Mouse (Mus musculus): ENCODE data around the gene Gm20594. TPM values are rescaled to one million over a fixed set of nuclear protein-coding genes. Genes with fewer than 3 reads are reported as not detected.

Gm20594 gene
- not detected in 2 replicates for polyA plus RNA-seq (2015; fragmentation: Nextera tagmentation; extraction: Ambion mirVana)

DNA sequence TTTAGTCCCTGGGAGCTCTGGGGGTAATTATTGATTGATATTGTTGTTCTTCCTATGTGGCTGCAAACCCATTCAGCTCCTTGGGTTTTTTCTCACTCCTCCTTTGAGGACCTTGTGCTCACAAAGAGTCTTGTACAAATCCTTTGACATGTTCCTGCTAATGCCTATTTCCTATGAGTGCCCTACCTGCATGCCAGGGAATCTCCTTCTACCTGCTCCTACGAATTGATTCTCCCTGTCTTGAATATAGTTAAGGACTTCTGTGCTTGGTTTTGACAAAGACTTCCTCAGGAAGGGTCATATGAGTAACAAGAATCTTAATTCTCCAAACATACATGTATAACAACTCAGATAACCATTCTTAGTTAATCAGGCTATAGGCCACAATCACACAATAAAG is at the start of gene Gm20594:
Gene Gm20594, plus strand, starts transcription at position 301 of the 400 bp plus-strand sequence.
- no peak within 1 kb of the TSS for H3K9ac ChIP-seq
- ATAC-seq (ENCODE audit: extremely low read depth, insufficient number of reproducible peaks, low FRiP score, low TSS enrichment) = no peak
- WGBS = 64% methylated on average over 1 of the region's 1 CpGs

DNA sequence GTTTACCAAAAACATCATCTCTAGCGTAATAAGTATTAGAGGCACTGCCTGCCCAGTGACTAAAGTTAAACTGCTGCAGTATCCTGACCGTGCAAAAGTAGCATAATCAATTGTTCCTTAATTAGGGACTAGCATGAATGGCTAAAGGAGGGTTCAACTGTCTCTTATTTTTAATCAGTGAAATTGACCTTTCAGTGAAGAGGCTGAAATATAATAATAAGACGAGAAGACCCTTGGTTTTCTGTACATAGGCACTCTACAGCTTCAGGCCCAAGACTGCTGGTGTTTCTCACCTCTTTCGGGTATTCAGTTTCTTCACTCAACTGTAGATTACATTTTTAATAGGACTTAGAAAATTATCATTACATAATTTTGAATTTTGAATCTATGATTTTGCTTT is 398 bp downstream of the Gm20594 start:
- 76% methylated on average over 4 of the region's 4 CpGs for WGBS
- no peak overlapping the region for H3K4me3 ChIP-seq
- no peak overlapping the region for H3K27ac ChIP-seq (replicated peaks)
- no peaks in the 10 kb centered on the region for H3K9me3 ChIP-seq
- no peaks in the 10 kb centered on the region for H3K27me3 ChIP-seq (replicated peaks)
- peak; percentile 79; the same call in 1 of the 2 replicates for ATAC-seq (ENCODE audit: extremely low read depth, insufficient number of reproducible peaks, low FRiP score, low TSS enrichment)
- no peak overlapping the region for H3K4me2 ChIP-seq
- no peak overlapping the region for H3K9ac ChIP-seq
- no peaks in the 10 kb centered on the region for H3K4me1 ChIP-seq
- H3K36me3 ChIP-seq = no peaks in the 10 kb centered on the region

More for the DNA sequence above, at the start of gene Gm20594:
- Histone ChIP-seq H3K27ac (replicated peaks) (no peak within 1 kb of the TSS), H3K4me2 (no peak within 1 kb of the TSS), H3K27me3 (replicated peaks) (no peaks in the 10 kb centered on the region), H3K36me3 (no peaks in the 10 kb centered on the region), H3K4me1 (no peaks in the 10 kb centered on the region), H3K9me3 (no peaks in the 10 kb centered on the region), H3K4me3 (no peak within 1 kb of the TSS)

DNA sequence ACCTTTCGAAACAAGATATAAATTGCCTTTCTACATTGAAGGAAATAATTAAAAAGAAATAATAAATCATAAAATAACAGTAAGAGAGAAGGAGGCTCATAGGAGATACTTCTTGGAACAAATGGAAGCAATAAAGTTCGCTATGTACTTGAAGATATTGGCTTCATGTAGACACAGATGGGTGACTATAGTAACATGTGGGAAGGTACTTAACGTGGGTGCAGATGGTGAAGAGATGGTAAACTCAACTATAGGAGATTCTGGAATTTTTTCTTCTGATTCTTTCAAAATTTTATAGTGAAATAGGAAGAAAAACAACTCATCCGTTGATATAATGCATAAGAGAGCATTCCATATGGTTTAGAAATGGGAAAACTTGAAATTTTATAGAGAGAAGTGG is 16.1 kb downstream of the Gm20594 start:
- Histone ChIP-seq H3K9me3 (peaks cover 4% of the 10 kb centered on the region; the same call in 1 of the 2 replicates), H3K9ac (no peak overlapping the region), H3K4me1 (no peaks in the 10 kb centered on the region), H3K27me3 (replicated peaks) (no peaks in the 10 kb centered on the region), H3K27ac (replicated peaks) (no peak overlapping the region), H3K4me2 (no peak overlapping the region), H3K36me3 (no peaks in the 10 kb centered on the region), H3K4me3 (no peak overlapping the region)
- ATAC-seq (ENCODE audit: extremely low read depth, insufficient number of reproducible peaks, low FRiP score, low TSS enrichment) = no peak
- 73% methylated on average over 4 of the region's 4 CpGs for WGBS

DNA sequence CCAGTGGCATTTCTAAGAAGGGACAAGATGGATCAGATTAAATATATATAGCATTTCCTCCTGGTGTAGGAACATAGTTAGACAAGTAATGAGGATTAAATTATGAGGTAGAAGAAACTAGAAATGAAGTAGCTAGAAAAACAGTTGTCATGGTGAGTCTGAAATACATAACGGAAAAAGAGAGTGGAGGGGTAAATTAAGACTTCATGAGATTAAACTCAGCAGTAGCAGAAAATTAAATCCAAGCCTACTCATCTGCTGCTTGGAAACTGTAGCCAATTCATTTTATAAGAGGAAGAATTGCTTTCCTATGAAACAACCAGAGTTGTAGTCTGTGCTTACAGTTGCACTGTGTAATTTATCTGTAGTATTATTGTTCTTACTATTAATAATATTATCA is 29.1 kb downstream of the Gm20594 start:
- Histone ChIP-seq H3K27me3 (replicated peaks) (no peaks in the 10 kb centered on the region), H3K9ac (no peak overlapping the region), H3K9me3 (no peaks in the 10 kb centered on the region), H3K4me3 (no peak overlapping the region), H3K4me2 (no peak overlapping the region), H3K36me3 (no peaks in the 10 kb centered on the region), H3K4me1 (no peaks in the 10 kb centered on the region), H3K27ac (replicated peaks) (no peak overlapping the region)
- no peak for ATAC-seq (ENCODE audit: extremely low read depth, insufficient number of reproducible peaks, low FRiP score, low TSS enrichment)
- 90% methylated on average over 1 of the region's 1 CpGs for WGBS

Other genes starting within 250 kb of the Gm20594 start
- gene Lrrtm4, start 201.0 kb downstream of the Gm20594 start, polyA plus RNA-seq (2015; fragmentation: Nextera tagmentation; extraction: Ambion mirVana) = 0.67 and 1.2 TPM in 2 replicates

Data from heart, embryonic 13.5 days (tissue).